Mouse (Mus musculus): ENCODE results near the gene Itgb6. TPM values are rescaled to one million over a fixed set of nuclear protein-coding genes. Genes with fewer than 3 reads are reported as not detected.
A peak's percentile ranks its signal among the peaks of the same experiment; 100 is the strongest.

Gene Itgb6
- polyA plus RNA-seq, 1 experiment from 2014 or later: 12.6 TPM

- Histone ChIP-seq H3K9ac (ENCODE audit: low read depth, low read length) (no peak overlapping the region), H3K4me2 (ENCODE audit: low read depth, low read length) (no peak overlapping the region), H3K4me1 (ENCODE audit: control insufficient read depth, insufficient read depth, low read length) (no peaks in the 10 kb centered on the region), H3K36me3 (ENCODE audit: control insufficient read depth, insufficient read depth, low read length) (no peaks in the 10 kb centered on the region), H3K4me3 (ENCODE audit: low read length) (no peak overlapping the region), H3K9me3 (ENCODE audit: control insufficient read depth, low read length) (no peaks in the 10 kb centered on the region), H3K27ac (ENCODE audit: low read length) (no peak overlapping the region), H3K27me3 (replicated peaks; ENCODE audit: control insufficient read depth, insufficient read depth, low read length) (no peaks in the 10 kb centered on the region)
- ATAC-seq: no peak
- 83% methylated on average over 4 of the region's 4 CpGs for WGBS
Observed at GRCm38 (mm10) chr2:60627952-60628351, 94.5 kb downstream of the Itgb6 start.

DNA sequence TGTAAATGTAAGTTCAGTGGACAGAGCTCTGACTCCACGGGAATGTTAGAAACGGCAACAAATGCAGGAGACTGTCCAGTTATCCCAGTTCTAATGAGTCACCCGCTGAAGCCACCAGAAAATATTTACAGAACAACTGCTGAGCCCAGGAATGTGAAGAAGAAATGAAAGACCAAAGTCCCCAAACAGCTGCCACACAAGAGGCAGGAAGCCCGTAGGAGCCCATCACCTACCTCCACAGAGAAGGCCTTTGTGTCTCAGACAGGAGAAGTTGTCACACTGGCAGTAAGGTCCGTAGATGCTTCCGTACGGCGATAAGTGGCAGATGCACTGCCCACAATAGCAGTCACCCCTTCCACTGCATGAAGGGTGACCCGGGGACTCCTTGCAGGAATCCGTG lies 94.9 kb downstream of the Itgb6 start:
- no peak for ATAC-seq
- Histone ChIP-seq H3K4me3 (ENCODE audit: low read length) (no peak overlapping the region), H3K36me3 (ENCODE audit: control insufficient read depth, insufficient read depth, low read length) (no peaks in the 10 kb centered on the region), H3K9ac (ENCODE audit: low read depth, low read length) (no peak overlapping the region), H3K9me3 (ENCODE audit: control insufficient read depth, low read length) (no peaks in the 10 kb centered on the region), H3K27me3 (replicated peaks; ENCODE audit: control insufficient read depth, insufficient read depth, low read length) (no peaks in the 10 kb centered on the region), H3K27ac (ENCODE audit: low read length) (no peak overlapping the region), H3K4me2 (ENCODE audit: low read depth, low read length) (no peak overlapping the region), H3K4me1 (ENCODE audit: control insufficient read depth, insufficient read depth, low read length) (no peaks in the 10 kb centered on the region)
- WGBS: 74% methylated on average over 10 of the region's 10 CpGs

DNA sequence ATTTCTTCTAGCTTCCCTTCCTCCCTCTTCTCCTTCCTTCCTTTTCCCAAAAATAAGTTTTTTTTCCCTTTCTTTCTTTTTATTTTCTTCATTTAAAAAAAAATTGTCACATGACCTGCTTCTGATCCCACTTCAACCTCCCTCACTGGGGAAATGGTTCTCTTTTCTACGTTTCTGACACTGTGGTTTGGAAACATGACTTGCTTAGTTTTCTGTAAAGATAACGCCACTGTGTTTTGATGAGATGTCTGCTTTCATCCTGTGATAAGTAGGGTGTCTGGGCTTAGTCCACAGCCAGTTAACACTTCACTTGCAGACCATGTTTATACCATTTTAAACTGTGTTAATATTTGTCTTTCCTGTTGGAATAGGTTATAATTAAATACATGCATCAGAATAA lies 96.7 kb downstream of the Itgb6 start:
- no peaks in the 10 kb centered on the region for H3K27me3 ChIP-seq (replicated peaks; ENCODE audit: control insufficient read depth, insufficient read depth, low read length)
- H3K4me3 ChIP-seq (ENCODE audit: low read length): no peak overlapping the region
- ATAC-seq: no peak
- H3K4me1 ChIP-seq (ENCODE audit: control insufficient read depth, insufficient read depth, low read length): no peaks in the 10 kb centered on the region
- H3K9me3 ChIP-seq (ENCODE audit: control insufficient read depth, low read length): no peaks in the 10 kb centered on the region
- no peak overlapping the region for H3K4me2 ChIP-seq (ENCODE audit: low read depth, low read length)
- no peak overlapping the region for H3K27ac ChIP-seq (ENCODE audit: low read length)
- WGBS: 31% methylated on average over 2 of the region's 2 CpGs
- H3K36me3 ChIP-seq (ENCODE audit: control insufficient read depth, insufficient read depth, low read length): no peaks in the 10 kb centered on the region
- no peak overlapping the region for H3K9ac ChIP-seq (ENCODE audit: low read depth, low read length)

DNA sequence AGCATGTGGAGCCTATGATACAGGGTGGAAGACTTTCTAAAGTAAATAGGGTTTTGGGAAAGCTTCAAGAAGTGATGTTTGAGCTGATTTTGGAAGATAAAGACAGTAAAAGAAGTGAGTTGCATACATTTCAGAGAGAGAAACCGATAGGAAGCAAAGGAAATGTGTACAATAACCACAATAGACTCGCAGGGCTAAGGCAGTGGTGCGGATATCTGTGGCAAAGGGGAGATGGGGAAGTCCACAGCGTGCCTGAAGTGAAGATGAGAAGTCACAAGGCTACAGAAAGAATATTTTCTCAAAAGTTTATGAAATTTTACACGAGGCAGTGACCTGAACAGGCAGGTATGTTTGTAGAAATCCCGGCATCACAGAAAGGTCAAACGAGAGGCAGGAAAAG lies 100.3 kb downstream of the Itgb6 start:
- WGBS: 74% methylated on average over 7 of the region's 7 CpGs

GRCm38 (mm10) chr2:60614758-60615157 lies 107.7 kb downstream of the Itgb6 start:
- H3K27ac ChIP-seq (ENCODE audit: low read length): no peak overlapping the region
- H3K4me1 ChIP-seq (ENCODE audit: control insufficient read depth, insufficient read depth, low read length): 0 out of 2 replicates have a peak, but pooled peaks cover 4% of the 10 kb centered on the region
- WGBS: 91% methylated on average over 7 of the region's 7 CpGs
- no peak overlapping the region for H3K4me2 ChIP-seq (ENCODE audit: low read depth, low read length)
- no peaks in the 10 kb centered on the region for H3K36me3 ChIP-seq (ENCODE audit: control insufficient read depth, insufficient read depth, low read length)
- no peaks in the 10 kb centered on the region for H3K27me3 ChIP-seq (replicated peaks; ENCODE audit: control insufficient read depth, insufficient read depth, low read length)
- H3K9ac ChIP-seq (ENCODE audit: low read depth, low read length): no peak overlapping the region
- H3K4me3 ChIP-seq (ENCODE audit: low read length): no peak overlapping the region
- H3K9me3 ChIP-seq (ENCODE audit: control insufficient read depth, low read length): no peaks in the 10 kb centered on the region
- ATAC-seq: no peak

More for the DNA sequence above, 100.3 kb downstream of the Itgb6 start:
- Histone ChIP-seq H3K9ac (ENCODE audit: low read depth, low read length) (no peak overlapping the region), H3K4me1 (ENCODE audit: control insufficient read depth, insufficient read depth, low read length) (no peaks in the 10 kb centered on the region), H3K27me3 (replicated peaks; ENCODE audit: control insufficient read depth, insufficient read depth, low read length) (no peaks in the 10 kb centered on the region), H3K9me3 (ENCODE audit: control insufficient read depth, low read length) (no peaks in the 10 kb centered on the region), H3K27ac (ENCODE audit: low read length) (no peak overlapping the region), H3K4me3 (ENCODE audit: low read length) (no peak overlapping the region), H3K36me3 (ENCODE audit: control insufficient read depth, insufficient read depth, low read length) (no peaks in the 10 kb centered on the region), H3K4me2 (ENCODE audit: low read depth, low read length) (no peak overlapping the region)
- ATAC-seq: no peak

DNA sequence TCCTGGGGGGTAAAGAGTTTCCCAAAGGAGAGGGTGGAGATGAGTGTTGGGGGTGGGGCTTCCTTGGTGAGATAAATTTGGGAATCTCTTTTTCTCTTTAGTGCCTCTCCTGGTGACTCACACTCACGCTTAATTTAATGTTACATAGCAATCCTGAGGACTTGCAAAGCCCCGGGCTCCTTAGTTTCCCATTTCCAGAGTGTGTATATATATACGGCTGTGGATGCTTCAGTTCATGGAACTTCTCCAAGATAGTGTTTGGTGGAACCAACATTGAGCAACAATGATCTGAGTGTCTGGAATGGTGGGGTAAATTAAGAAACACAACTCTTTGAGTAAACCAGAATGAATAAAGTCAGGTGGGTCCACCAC lies 108.6 kb downstream of the Itgb6 start:
- Histone ChIP-seq H3K9ac (ENCODE audit: low read depth, low read length) (no peak overlapping the region), H3K9me3 (ENCODE audit: control insufficient read depth, low read length) (no peaks in the 10 kb centered on the region), H3K4me3 (ENCODE audit: low read length) (no peak overlapping the region), H3K4me1 (ENCODE audit: control insufficient read depth, insufficient read depth, low read length) (0 out of 2 replicates have a peak, but pooled peaks cover 4% of the 10 kb centered on the region), H3K27ac (ENCODE audit: low read length) (no peak overlapping the region), H3K4me2 (ENCODE audit: low read depth, low read length) (no peak overlapping the region), H3K36me3 (ENCODE audit: control insufficient read depth, insufficient read depth, low read length) (no peaks in the 10 kb centered on the region), H3K27me3 (replicated peaks; ENCODE audit: control insufficient read depth, insufficient read depth, low read length) (no peaks in the 10 kb centered on the region)
- peak; percentile 16; the same call in 1 of the 2 replicates for ATAC-seq
- WGBS: 71% methylated on average over 3 of the region's 3 CpGs

DNA sequence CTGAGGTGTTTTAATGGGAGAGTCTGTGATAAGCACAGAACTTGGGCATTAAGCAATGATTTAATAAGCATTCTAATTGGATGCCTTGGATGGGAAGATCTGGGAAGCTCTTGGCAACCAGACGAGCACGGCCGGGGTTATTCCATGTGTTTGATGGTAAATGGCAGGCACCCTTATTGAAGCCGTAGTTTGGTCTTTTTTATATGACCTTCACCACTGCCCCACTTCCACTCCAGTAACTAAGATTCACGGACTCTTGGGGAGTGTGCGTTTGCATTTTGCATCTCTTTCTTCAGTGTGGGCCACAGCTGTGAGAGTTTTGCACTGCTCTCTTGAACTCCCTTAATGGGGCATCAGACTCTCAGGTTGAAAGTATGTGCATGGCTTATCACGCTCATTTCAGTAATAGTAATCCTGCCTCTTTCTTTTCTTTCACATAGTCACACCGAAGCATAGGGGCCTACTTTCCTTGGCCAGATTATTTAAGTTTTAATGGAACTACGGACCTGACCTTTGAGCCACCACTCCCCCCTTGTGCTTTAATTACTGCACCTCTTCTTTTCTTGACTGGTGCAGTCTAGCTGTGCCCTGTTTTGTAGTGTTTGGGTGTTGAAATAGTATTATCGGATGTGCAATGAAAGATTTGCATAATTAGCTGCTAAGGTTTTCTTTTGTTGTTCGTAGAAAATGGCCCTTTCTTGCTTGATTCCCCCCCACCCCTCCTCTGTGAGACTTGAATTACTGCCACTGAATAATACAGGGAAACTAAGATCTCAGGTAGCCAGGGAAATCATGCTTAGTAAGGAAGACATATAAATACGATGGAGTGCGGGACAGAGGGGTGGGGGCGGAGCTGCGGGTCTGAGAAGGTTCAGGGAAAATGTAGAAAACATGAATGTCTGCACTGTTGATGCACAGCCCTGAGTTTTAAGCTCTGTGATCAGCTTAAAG lies 109.3 kb downstream of the Itgb6 start:
- Histone ChIP-seq H3K4me1 (ENCODE audit: control insufficient read depth, insufficient read depth, low read length) (0 out of 2 replicates have a peak, but pooled peaks cover 4% of the 10 kb centered on the region), H3K27me3 (replicated peaks; ENCODE audit: control insufficient read depth, insufficient read depth, low read length) (no peaks in the 10 kb centered on the region), H3K4me2 (ENCODE audit: low read depth, low read length) (no peak overlapping the region), H3K9me3 (ENCODE audit: control insufficient read depth, low read length) (no peaks in the 10 kb centered on the region), H3K4me3 (ENCODE audit: low read length) (no peak overlapping the region), H3K9ac (ENCODE audit: low read depth, low read length) (no peak overlapping the region), H3K36me3 (ENCODE audit: control insufficient read depth, insufficient read depth, low read length) (no peaks in the 10 kb centered on the region), H3K27ac (ENCODE audit: low read length) (no peak overlapping the region)
- WGBS: 81% methylated on average over 15 of the region's 15 CpGs
- ATAC-seq: peak; percentile 82

- Histone ChIP-seq H3K4me1 (ENCODE audit: control insufficient read depth, insufficient read depth, low read length) (0 out of 2 replicates have a peak, but pooled peaks cover 4% of the 10 kb centered on the region), H3K4me3 (ENCODE audit: low read length) (no peak overlapping the region), H3K9ac (ENCODE audit: low read depth, low read length) (no peak overlapping the region), H3K27me3 (replicated peaks; ENCODE audit: control insufficient read depth, insufficient read depth, low read length) (no peaks in the 10 kb centered on the region), H3K27ac (ENCODE audit: low read length) (no peak overlapping the region), H3K9me3 (ENCODE audit: control insufficient read depth, low read length) (no peaks in the 10 kb centered on the region), H3K4me2 (ENCODE audit: low read depth, low read length) (no peak overlapping the region), H3K36me3 (ENCODE audit: control insufficient read depth, insufficient read depth, low read length) (no peaks in the 10 kb centered on the region)
- ATAC-seq: no peak
- 74% methylated on average over 3 of the region's 3 CpGs for WGBS
Observed at GRCm38 (mm10) chr2:60611622-60612021, 110.8 kb downstream of the Itgb6 start.

DNA sequence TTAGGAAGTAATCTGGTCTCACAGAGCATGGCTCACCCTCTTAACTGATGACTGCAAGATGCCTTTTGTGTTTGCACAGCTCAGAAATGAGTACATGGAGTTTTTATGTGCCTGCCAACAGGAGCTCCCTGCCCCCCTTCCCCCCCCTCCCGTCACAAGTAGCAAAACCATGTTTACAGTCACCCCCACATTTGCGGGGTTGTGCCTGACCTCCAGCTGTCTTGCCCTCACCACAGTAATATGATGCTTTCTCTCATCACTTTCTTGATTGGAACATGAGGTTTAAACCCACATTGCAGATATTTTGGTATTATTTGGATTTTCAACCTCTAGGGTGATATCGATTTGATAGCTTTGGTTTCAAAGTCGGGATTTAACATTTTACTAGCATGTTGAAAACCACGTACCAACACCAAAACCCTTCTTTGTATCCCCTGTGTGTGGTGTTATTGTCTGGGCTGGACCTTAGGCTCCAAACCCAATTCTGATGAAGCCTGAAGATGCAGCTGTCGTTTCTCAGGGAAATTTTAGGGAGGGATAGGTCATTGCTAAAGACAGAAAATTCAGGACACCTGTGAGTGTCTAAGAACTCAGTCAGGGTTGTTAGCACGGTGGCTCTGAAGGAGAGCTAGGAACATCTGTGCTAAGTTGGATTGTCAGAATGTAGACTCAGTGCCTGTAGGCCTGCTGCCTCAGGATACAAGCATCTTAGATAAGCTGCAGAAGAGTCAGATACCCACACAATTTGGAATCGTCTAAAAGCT lies 112.8 kb downstream of the Itgb6 start:
- no peak overlapping the region for H3K4me3 ChIP-seq (ENCODE audit: low read length)
- H3K9ac ChIP-seq (ENCODE audit: low read depth, low read length): no peak overlapping the region
- H3K9me3 ChIP-seq (ENCODE audit: control insufficient read depth, low read length): no peaks in the 10 kb centered on the region
- H3K36me3 ChIP-seq (ENCODE audit: control insufficient read depth, insufficient read depth, low read length): no peaks in the 10 kb centered on the region
- ATAC-seq: no peak
- H3K4me1 ChIP-seq (ENCODE audit: control insufficient read depth, insufficient read depth, low read length): 0 out of 2 replicates have a peak, but pooled peaks cover 4% of the 10 kb centered on the region
- H3K27ac ChIP-seq (ENCODE audit: low read length): no peak overlapping the region
- H3K4me2 ChIP-seq (ENCODE audit: low read depth, low read length): no peak overlapping the region
- 78% methylated on average over 8 of the region's 8 CpGs for WGBS
- no peaks in the 10 kb centered on the region for H3K27me3 ChIP-seq (replicated peaks; ENCODE audit: control insufficient read depth, insufficient read depth, low read length)

Measured in intestine, embryonic 16.5 days (tissue).